Mouse (Mus musculus) liver, postnatal 0 days (tissue): ENCODE measurements around the gene Dst. TPM values are rescaled to one million over a fixed set of nuclear protein-coding genes. Genes with fewer than 3 reads are reported as not detected.

Source experiments
- ATAC-seq: fragments of 200-750 bp; cut with Nextera tagmentation; 2 replicates; pipeline ENCODE4 v1.8.0; 2017; ENCODE audit warnings: mild to moderate bottlenecking, moderate library complexity
- DNase-seq: peaks from one replicate; pipeline ENCODE4 v3.0.0-alpha.2; 2016
- H3K27ac ChIP-seq: fragments of 300-500 bp; sonication (generic); 2 replicates; pipeline ENCODE4 v1.5.1; 2014; ENCODE audit warnings: antibody characterized with exemption, moderate library complexity, mild to moderate bottlenecking, low read depth
- H3K27me3 ChIP-seq: fragments of 300-500 bp; sonication (generic); 2 replicates; pipeline ENCODE4 v1.6.1; 2014; ENCODE audit warnings: low read length, control low read depth, mixed read lengths; ENCODE audit not compliant: insufficient read depth
- H3K36me3 ChIP-seq: fragments of 300-500 bp; sonication (generic); replicated peaks from 2 replicates; pipeline ENCODE4 v1.6.1; 2014; ENCODE audit warnings: mild to moderate bottlenecking, control low read depth, low read length, moderate library complexity, mixed read lengths; ENCODE audit not compliant: insufficient read depth
- H3K4me1 ChIP-seq: fragments of 300-500 bp; sonication (generic); 2 replicates; pipeline ENCODE4 v1.6.1; 2014; ENCODE audit warnings: antibody characterized with exemption, mild to moderate bottlenecking, control low read depth; ENCODE audit not compliant: insufficient read depth
- H3K4me2 ChIP-seq: fragments of 300-500 bp; sonication (generic); 2 replicates; pipeline ENCODE4 v1.6.1; 2014; ENCODE audit warnings: low read depth, mild to moderate bottlenecking, low read length, moderate library complexity, mixed read lengths
- H3K4me3 ChIP-seq: fragments of 300-500 bp; sonication (generic); 2 replicates; pipeline ENCODE4 v1.5.1; 2014; ENCODE audit warnings: low read depth, low read length
- H3K9ac ChIP-seq: fragments of 300-500 bp; sonication (generic); replicated peaks from 2 replicates; pipeline ENCODE4 v1.6.1; 2014; ENCODE audit warnings: mild to moderate bottlenecking, moderate library complexity
- H3K9me3 ChIP-seq: fragments of 300-500 bp; sonication (generic); 2 replicates; pipeline ENCODE4 v1.6.1; 2016; ENCODE audit warnings: mild to moderate bottlenecking, control low read depth, low read length, mixed read lengths
- CTCF ChIP-seq: sonication (generic); IDR thresholded peaks from 2 replicates; pipeline ENCODE4 v1.5.1; 2016; ENCODE audit warnings: antibody characterized with exemption, low read depth
- EP300 ChIP-seq: IDR thresholded peaks from 2 replicates; pipeline ENCODE4 v1.6.1; 2016; ENCODE audit warnings: antibody characterized with exemption, low read depth, mild to moderate bottlenecking
- WGBS: fragments of 180-500 bp; shearing (Covaris S2); extraction: QIAGEN DNeasy Blood & Tissue Kit; methylation state at CpG from one replicate; pipeline ENCODE4 v1.1.7; 2014; ENCODE audit not compliant: insufficient replicate concordance; 5-methylcytosine and 5-hydroxymethylcytosine counted together
- polyA plus RNA-seq: library from polyadenylated mRNA; unstranded; fragments of >200 nt; fragmentation: Nextera tagmentation; extraction: Ambion mirVana; gene quantifications from 2 replicates; pipeline ENCODE4 v1.2.1, GENCODE M21; 2015

Gene Dst
- polyA plus RNA-seq, 1 experiment from 2014 or later: 6.4 TPM

- H3K4me1 ChIP-seq: no peaks in the 10 kb centered on the region
- H3K4me3 ChIP-seq: no peak overlapping the region
- no peaks in the 10 kb centered on the region for H3K27me3 ChIP-seq
- DNase-seq (no peak), ATAC-seq (no peak)
- no peaks in the 10 kb centered on the region for H3K9me3 ChIP-seq
- no peak for TF ChIP-seq EP300
- TF ChIP-seq CTCF: no peak
- H3K9ac ChIP-seq: no peak overlapping the region
- H3K36me3 ChIP-seq: no peaks in the 10 kb centered on the region
- WGBS: 57% methylated on average over 6 of the region's 6 CpGs
- no peak overlapping the region for H3K4me2 ChIP-seq
- no peak overlapping the region for H3K27ac ChIP-seq
Observed at GRCm38 (mm10) chr1:33977832-33978231, 69.8 kb downstream of the Dst start.

GRCm38 (mm10) chr1:33980420-33980819 is 72.4 kb downstream of the Dst start:
- no peak overlapping the region for H3K4me2 ChIP-seq
- no peak overlapping the region for H3K4me3 ChIP-seq
- TF ChIP-seq CTCF: no peak
- TF ChIP-seq EP300: no peak
- ATAC-seq: no peak
- WGBS: 85% methylated on average over 12 of the region's 12 CpGs
- H3K27ac ChIP-seq: no peak overlapping the region
- no peaks in the 10 kb centered on the region for H3K27me3 ChIP-seq
- H3K9ac ChIP-seq: no peak overlapping the region
- no peaks in the 10 kb centered on the region for H3K4me1 ChIP-seq
- H3K9me3 ChIP-seq: no peaks in the 10 kb centered on the region
- DNase-seq: no peak
- H3K36me3 ChIP-seq: no peaks in the 10 kb centered on the region

DNA sequence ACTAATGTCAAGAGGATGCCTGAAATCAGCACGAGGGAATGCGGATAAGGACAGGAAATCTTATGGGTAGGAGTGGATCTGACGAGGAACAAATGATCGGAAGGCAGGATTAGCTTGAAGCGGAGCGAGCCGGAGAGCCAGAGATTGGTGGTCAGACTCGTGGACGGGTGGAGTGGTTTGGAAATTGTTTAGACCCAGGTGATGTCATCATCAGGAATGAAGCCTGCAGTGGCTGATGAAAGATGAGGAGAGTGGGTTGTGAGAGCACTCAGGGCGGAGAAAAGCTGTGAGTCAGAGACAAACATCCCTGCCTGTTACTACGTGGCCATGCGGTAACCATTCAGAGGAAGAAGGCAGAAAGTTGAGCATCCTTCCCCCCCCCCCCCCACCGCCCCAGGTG is 81.6 kb downstream of the Dst start:
- no peaks in the 10 kb centered on the region for H3K36me3 ChIP-seq
- H3K4me3 ChIP-seq: no peak overlapping the region
- no peaks in the 10 kb centered on the region for H3K9me3 ChIP-seq
- DNase-seq: no peak
- H3K4me1 ChIP-seq: no peaks in the 10 kb centered on the region
- WGBS: 80% methylated on average over 12 of the region's 13 CpGs
- H3K4me2 ChIP-seq: no peak overlapping the region
- no peaks in the 10 kb centered on the region for H3K27me3 ChIP-seq
- no peak overlapping the region for H3K9ac ChIP-seq
- ATAC-seq: peak; percentile 53
- TF ChIP-seq EP300 (no peak), CTCF (no peak)
- H3K27ac ChIP-seq: no peak overlapping the region

DNA sequence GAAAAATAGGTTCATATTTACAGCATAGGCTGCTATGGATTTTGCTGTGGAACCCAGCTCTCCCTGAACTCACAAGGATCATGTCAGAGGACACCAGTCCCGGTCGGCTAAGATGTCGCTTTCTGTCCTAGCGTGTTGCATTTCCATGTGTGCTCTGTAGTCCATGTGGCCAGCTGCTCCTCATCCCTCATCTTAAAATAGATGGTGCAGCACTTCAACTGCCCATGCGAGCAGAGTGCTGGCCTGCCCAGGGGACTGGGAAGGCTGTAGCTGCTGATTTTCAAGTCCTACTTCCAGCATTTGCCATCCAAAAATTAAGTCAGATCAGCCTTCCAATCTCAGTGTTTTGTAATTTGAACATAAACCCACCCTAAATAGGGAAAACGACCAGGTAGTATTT is 83.0 kb downstream of the Dst start:
- no peak for DNase-seq
- no peaks in the 10 kb centered on the region for H3K27me3 ChIP-seq
- no peak for ATAC-seq
- no peaks in the 10 kb centered on the region for H3K9me3 ChIP-seq
- H3K4me2 ChIP-seq: no peak overlapping the region
- H3K4me3 ChIP-seq: no peak overlapping the region
- TF ChIP-seq EP300 (no peak), CTCF (no peak)
- H3K9ac ChIP-seq: no peak overlapping the region
- H3K27ac ChIP-seq: no peak overlapping the region
- H3K4me1 ChIP-seq: no peaks in the 10 kb centered on the region
- WGBS: 77% methylated on average over 6 of the region's 6 CpGs
- H3K36me3 ChIP-seq: no peaks in the 10 kb centered on the region

DNA sequence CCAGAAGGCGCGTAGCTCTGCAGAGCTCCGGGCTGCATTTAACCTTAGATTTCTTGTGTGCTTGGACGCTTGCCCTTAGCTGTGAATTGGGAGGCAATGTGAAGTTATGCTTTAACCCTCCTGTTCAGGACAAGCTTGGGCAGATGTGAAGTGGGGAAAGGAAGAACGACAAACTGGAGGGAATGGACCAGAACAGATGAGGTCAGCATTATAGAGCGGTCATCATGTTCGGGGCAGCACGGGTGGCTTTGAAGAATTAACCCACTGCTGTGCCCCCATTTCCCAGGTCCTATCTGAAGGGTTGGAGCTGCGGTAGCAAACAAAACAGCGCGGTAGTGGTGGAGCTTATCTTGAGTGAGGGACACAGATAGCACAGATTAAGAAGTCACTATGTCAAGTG is 84.8 kb downstream of the Dst start:
- Histone ChIP-seq H3K27ac (no peak overlapping the region), H3K36me3 (no peaks in the 10 kb centered on the region), H3K4me2 (no peak overlapping the region), H3K4me3 (no peak overlapping the region), H3K27me3 (no peaks in the 10 kb centered on the region), H3K4me1 (peaks cover 2% of the 10 kb centered on the region), H3K9ac (no peak overlapping the region), H3K9me3 (no peaks in the 10 kb centered on the region)
- ATAC-seq (no peak), DNase-seq (no peak)
- TF ChIP-seq CTCF: no peak
- TF ChIP-seq EP300: no peak
- 70% methylated on average over 11 of the region's 11 CpGs for WGBS

GRCm38 (mm10) chr1:33994201-33994600 is 86.2 kb downstream of the Dst start:
- no peaks in the 10 kb centered on the region for H3K27me3 ChIP-seq
- ATAC-seq (no peak), DNase-seq (no peak)
- WGBS: 42% methylated on average over 9 of the region's 9 CpGs
- no peak overlapping the region for H3K4me2 ChIP-seq
- H3K36me3 ChIP-seq: no peaks in the 10 kb centered on the region
- no peak overlapping the region for H3K9ac ChIP-seq
- H3K9me3 ChIP-seq: no peaks in the 10 kb centered on the region
- H3K27ac ChIP-seq: no peak overlapping the region
- H3K4me1 ChIP-seq: peaks cover 9% of the 10 kb centered on the region
- no peak overlapping the region for H3K4me3 ChIP-seq
- TF ChIP-seq EP300 (no peak), CTCF (no peak)

GRCm38 (mm10) chr1:33995386-33995785 is 87.4 kb downstream of the Dst start:
- H3K27ac ChIP-seq: no peak overlapping the region
- H3K4me2 ChIP-seq: no peak overlapping the region
- no peak for DNase-seq
- peaks cover 9% of the 10 kb centered on the region for H3K4me1 ChIP-seq
- TF ChIP-seq CTCF (no peak), EP300 (no peak)
- no peaks in the 10 kb centered on the region for H3K9me3 ChIP-seq
- no peak for ATAC-seq
- no peaks in the 10 kb centered on the region for H3K36me3 ChIP-seq
- no peak overlapping the region for H3K9ac ChIP-seq
- 73% methylated on average over 6 of the region's 6 CpGs for WGBS
- H3K4me3 ChIP-seq: no peak overlapping the region
- no peaks in the 10 kb centered on the region for H3K27me3 ChIP-seq
